Mouse (Mus musculus) spleen, adult 2 months (tissue): ENCODE data around the gene Col4a5.

Experiments used
- CTCF ChIP-seq: fragments of 200-500 bp; IDR thresholded peaks from 2 replicates; pipeline ENCODE4 v1.5.1; 2011; ENCODE audit warnings: mild to moderate bottlenecking, inconsistent platforms; ENCODE audit not compliant: insufficient read depth, insufficient read length, insufficient replicate concordance; ENCODE audit errors: extremely low read depth
- POLR2A ChIP-seq: fragments of 200-500 bp; IDR thresholded peaks from 2 replicates; pipeline ENCODE4 v1.6.1; 2011; ENCODE audit warnings: low read depth, low read length, inconsistent platforms

- TF ChIP-seq CTCF (no peak), POLR2A (no peak)
Observed at GRCm38 (mm10) chrX:141475110-141475509, at the start of gene Col4a5.
